Mouse (Mus musculus) bone marrow, adult 2 months (tissue): ENCODE results near the gene Slc35e2. TPM values are rescaled to one million over a fixed set of nuclear protein-coding genes. Genes with fewer than 3 reads are reported as not detected.

Experiments used
- H3K27ac ChIP-seq: fragments of 200-500 bp; 2 replicates; pipeline ENCODE4 v1.5.1; 2012; ENCODE audit warnings: low read depth, mild to moderate bottlenecking, control low read depth, inconsistent platforms, low read length; ENCODE audit not compliant: control insufficient read depth, poor library complexity, insufficient read depth
- H3K4me1 ChIP-seq: fragments of 200-500 bp; 2 replicates; pipeline ENCODE4 v1.6.1; 2011; ENCODE audit warnings: low read length; ENCODE audit not compliant: control insufficient read depth, insufficient read depth
- H3K4me3 ChIP-seq: fragments of 200-500 bp; replicated peaks from 2 replicates; pipeline ENCODE3; 2011; ENCODE audit warnings: mild to moderate bottlenecking, low read depth, low read length, control low read depth; ENCODE audit not compliant: control insufficient read depth
- CTCF ChIP-seq: fragments of 200-500 bp; IDR thresholded peaks from 2 replicates; pipeline ENCODE4 v1.5.1; 2011; ENCODE audit warnings: low read length, control low read depth; ENCODE audit not compliant: control insufficient read depth, insufficient read depth
- POLR2A ChIP-seq: fragments of 200-500 bp; IDR thresholded peaks from 2 replicates; pipeline ENCODE4 v1.6.1; 2011; ENCODE audit warnings: low read depth, mild to moderate bottlenecking, control low read depth, low read length, borderline replicate concordance; ENCODE audit not compliant: control insufficient read depth
- WGBS: fragments of 180-500 bp; shearing (Covaris S2); methylation state at CpG from one replicate; pipeline ENCODE4 v1.1.7; 2018; 5-methylcytosine and 5-hydroxymethylcytosine counted together
- polyA plus RNA-seq: library from polyadenylated mRNA; stranded (reverse); fragments of >200 nt; gene quantifications from 2 replicates; pipeline ENCODE4 v1.2.4, GENCODE M21; 2011; ENCODE audit warnings: low replicate concordance; ENCODE audit not compliant: missing spikeins, insufficient read depth, insufficient read length

Slc35e2 gene
- polyA plus RNA-seq: 7.4 and 8.4 TPM in 2 replicates

DNA sequence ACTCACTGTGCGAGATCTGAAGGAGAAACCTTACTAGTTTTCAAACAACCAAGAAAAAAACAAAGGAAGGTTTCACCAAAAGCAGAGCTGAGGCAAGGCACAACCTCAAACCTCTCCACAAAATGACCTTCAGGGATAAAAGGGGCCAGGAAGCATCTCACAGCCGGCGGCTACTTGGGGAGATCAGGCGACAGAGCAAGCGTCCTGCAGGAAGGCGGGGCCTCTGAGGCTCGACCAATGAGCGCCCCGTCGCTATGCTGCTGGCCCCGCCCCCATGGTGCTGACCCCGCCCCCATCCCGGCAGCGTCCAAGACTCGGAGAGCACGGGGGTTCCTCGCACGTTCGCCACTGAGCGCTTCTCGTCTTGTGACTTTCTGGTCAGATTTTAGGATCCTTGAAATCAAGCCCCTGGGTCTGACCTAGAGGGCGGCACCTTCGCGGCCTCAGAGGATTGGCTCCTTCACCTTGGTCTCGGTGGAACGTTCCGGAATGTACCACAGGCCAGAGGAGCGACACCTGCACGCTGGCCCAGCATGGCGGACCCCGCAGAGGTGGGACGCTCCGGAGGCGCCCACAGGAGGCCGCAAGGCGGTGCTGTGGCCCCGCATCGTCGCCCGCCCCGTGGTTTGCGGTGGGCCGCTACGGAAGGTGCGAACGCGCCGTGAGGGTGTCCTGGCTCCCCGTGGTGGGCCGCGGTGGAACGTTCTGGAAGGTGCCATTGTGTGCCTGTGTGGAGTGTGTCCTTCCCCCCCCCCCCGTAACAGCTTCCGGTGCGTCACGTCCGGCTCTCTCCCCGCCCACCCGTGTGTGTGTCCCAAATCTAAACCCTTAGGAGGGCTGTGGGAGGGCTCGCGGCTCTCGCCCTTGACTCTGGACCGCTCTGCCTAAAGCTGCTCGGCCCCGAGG is at the start of gene Slc35e2:
Slc35e2 (plus strand) TSS at position 326 of the 906 bp plus-strand sequence.
- Histone ChIP-seq H3K27ac (peak within 1 kb of the TSS; percentile 91), H3K4me3 (peak within 1 kb of the TSS; percentile 75), H3K4me1 (peaks cover 1% of the 10 kb centered on the region; the same call in 1 of the 2 replicates)
- under 1% methylated on average over 65 of the region's 65 CpGs for WGBS
- peak; percentile 60 for TF ChIP-seq POLR2A
- TF ChIP-seq CTCF: 0 out of 2 replicates have a peak, but pooled peaks have one; percentile 16

DNA sequence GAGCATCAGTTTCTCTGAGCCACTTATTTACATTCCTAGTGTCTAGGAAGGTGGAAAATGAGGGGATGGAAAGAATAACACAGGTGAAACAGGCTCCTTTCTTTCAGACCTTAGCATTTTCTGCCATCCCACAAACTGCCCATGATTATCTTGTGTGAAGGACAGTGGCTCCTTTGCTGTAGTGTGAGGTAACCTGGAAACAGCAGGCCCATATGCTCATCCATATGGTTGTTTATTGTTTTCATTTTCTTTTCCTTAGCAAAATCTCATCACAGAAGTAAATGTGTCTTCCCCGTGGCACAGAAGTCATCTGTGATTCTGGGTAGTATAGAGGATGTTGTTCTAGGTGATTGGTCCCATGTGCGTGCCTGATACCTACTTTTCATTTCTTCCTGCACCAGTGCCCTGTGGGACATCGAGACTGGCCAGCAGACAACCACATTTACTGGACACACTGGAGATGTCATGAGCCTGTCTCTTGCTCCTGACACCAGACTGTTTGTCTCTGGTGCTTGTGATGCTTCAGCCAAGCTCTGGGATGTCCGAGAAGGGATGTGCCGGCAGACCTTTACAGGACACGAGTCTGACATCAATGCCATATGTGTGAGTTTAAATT is 48.2 kb upstream of the Slc35e2 start:
- H3K27ac ChIP-seq: no peak overlapping the region
- WGBS: 85% methylated on average over 6 of the region's 6 CpGs
- peaks cover 6% of the 10 kb centered on the region; the same call in 1 of the 2 replicates for H3K4me1 ChIP-seq
- TF ChIP-seq CTCF (no peak), POLR2A (no peak)
- no peak overlapping the region for H3K4me3 ChIP-seq

DNA sequence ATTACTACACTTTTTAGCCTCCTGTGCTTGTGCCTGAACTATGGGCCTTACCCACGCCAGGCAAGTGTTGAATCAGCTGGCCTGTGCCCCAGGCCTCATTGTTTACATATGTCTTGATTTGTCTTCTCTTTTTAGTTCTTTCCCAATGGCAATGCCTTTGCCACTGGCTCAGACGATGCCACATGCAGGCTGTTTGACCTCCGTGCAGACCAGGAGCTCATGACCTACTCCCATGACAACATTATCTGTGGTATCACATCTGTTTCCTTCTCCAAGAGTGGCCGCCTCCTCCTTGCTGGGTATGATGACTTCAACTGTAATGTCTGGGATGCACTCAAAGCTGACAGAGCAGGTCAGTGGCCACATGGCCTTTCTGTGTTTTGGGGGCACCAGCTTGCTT is 46.3 kb upstream of the Slc35e2 start:
- WGBS: 47% methylated on average over 4 of the region's 4 CpGs
- Histone ChIP-seq H3K27ac (no peak overlapping the region), H3K4me3 (no peak overlapping the region), H3K4me1 (peaks cover 4% of the 10 kb centered on the region; the same call in 1 of the 2 replicates)
- TF ChIP-seq CTCF (no peak), POLR2A (no peak)

DNA sequence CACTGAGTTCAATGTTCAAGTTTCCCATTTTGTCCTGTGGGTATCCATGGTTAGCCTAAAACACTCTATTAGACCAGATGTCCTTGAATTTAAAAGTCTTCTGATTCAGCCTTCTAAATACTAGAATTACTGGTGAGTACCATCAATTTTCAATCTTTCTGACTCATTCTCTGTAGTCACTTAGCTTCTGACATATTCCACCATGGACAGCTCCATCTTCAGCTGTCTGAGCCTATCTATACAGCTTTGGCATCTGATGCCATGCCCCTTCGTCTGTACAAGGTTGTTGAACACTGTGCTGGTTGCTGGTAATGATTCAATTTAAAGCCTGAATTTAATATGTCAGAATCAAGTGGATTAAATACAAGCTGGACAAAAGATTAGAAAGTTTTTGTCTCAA is 45.8 kb upstream of the Slc35e2 start:
- Histone ChIP-seq H3K4me3 (no peak overlapping the region), H3K27ac (no peak overlapping the region), H3K4me1 (peaks cover 8% of the 10 kb centered on the region; the same call in 1 of the 2 replicates)
- 62% methylated on average over 1 of the region's 1 CpGs for WGBS
- TF ChIP-seq POLR2A: no peak
- TF ChIP-seq CTCF: no peak

DNA sequence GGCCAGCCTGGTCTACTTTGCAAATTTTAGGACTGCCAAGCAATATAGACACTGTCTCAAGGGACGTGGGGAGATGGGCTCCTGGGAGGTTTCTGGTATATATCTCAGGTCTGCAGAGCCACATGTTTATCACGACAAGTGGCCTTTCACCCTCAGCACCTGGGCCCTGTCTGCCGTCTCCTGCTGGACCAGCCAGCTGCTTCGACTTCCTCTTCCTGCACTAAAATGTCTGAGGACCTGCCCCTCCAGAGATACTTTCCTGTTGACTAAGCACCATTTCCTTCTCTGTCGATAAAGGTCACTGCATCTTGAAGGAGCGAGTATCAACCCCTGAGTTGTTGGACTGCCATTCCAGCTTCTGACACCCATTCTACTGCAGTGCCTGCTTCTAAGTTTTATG is 41.8 kb upstream of the Slc35e2 start:
- Histone ChIP-seq H3K4me3 (no peak overlapping the region), H3K27ac (peak overlapping the region; percentile 49; the same call in 1 of the 2 replicates), H3K4me1 (peaks cover 11% of the 10 kb centered on the region; the same call in 1 of the 2 replicates)
- TF ChIP-seq CTCF (no peak), POLR2A (no peak)
- 12% methylated on average over 6 of the region's 6 CpGs for WGBS

DNA sequence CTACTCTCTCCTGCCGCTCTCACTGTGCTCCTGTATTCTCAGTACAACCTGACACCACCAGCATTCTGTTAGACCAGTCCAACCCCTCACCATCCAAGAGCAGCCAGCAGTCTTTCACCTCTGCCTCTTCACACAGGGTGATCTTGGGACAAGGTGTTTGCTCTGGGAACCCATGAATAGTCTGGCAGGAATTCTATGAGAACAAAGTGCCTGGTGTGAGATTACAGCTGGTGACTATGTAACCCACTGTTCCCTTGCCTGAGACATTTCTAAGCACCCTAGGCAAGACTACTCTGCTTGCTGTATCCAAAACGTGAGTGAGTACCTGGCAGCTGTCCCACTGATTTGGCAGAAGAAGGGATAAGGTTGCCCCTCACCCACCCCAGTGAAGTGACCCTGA is 40.3 kb upstream of the Slc35e2 start:
- TF ChIP-seq POLR2A (no peak), CTCF (no peak)
- WGBS: 56% methylated on average over 2 of the region's 2 CpGs
- H3K27ac ChIP-seq: peak overlapping the region; percentile 88
- H3K4me3 ChIP-seq: no peak overlapping the region
- H3K4me1 ChIP-seq: peaks cover 13% of the 10 kb centered on the region; the same call in 1 of the 2 replicates

DNA sequence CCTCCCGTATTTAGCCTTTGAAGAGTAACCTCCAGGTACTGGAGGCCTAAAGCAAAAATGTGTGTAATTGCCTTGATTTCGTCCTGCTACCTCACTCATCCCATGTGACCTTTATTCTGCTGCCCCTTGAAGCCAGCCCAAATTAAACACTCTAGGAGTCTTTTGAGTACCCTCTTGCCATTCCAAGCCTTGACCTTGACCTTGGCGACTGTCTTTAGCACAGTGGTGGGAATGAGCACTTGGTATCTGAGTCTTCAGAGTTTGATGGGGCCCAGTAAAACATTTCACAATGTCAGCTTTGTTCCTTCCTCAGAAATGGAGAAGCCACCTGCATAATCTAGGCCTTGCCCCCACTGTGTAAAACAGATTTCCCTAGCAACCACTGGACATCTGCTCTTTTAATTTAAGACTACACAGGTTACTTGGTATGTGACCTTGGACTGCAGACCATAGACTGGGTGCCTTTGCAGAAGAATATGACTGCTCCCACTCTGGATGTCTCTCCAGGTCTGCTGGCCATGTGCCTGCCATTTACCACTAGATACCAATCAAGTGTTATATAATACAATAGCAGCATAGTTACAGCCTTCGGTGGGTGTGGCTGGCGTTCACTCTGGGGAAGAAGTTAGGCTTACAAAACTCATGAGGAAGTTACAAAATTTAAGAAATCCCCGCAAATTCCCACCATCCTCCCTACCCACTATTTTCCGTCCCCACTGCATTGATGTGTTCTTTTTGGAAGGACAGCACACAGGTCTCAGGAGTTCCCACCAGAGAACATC is 39.4 kb upstream of the Slc35e2 start, which contains the start of gene Nadk:
Nadk (plus strand) TSS at position 718 of the 782 bp plus-strand sequence.
- Histone ChIP-seq H3K27ac (peak within 1 kb of the TSS; percentile 88), H3K4me1 (peaks cover 13% of the 10 kb centered on the region; the same call in 1 of the 2 replicates), H3K4me3 (peak within 1 kb of the TSS; percentile 69)
- WGBS: 28% methylated on average over 7 of the region's 7 CpGs
- TF ChIP-seq POLR2A: no peak
- TF ChIP-seq CTCF: no peak
